Mouse (Mus musculus) limb, embryonic 13.5 days (tissue): ENCODE measurements around the gene Dcxr. TPM values are rescaled to one million over a fixed set of nuclear protein-coding genes. Genes with fewer than 3 reads are reported as not detected.
A peak's percentile ranks its signal among the peaks of the same experiment; 100 is the strongest.

ENCODE experiments used
- ATAC-seq: fragments of 200-750 bp; cut with Nextera tagmentation; 2 replicates; pipeline ENCODE4 v1.8.0; 2017; ENCODE audit warnings: low read depth, moderate number of reproducible peaks, moderate TSS enrichment; ENCODE audit not compliant: low FRiP score
- H3K27ac ChIP-seq: fragments of 300-500 bp; sonication (generic); 2 replicates; pipeline ENCODE4 v1.5.1; 2015; ENCODE audit warnings: inconsistent platforms, mild to moderate bottlenecking, moderate library complexity
- H3K27me3 ChIP-seq: fragments of 300-500 bp; sonication (generic); 2 replicates; pipeline ENCODE4 v1.6.1; 2015; ENCODE audit warnings: mild to moderate bottlenecking, inconsistent platforms
- H3K36me3 ChIP-seq: fragments of 300-500 bp; sonication (generic); 2 replicates; pipeline ENCODE4 v1.6.1; 2015; ENCODE audit warnings: inconsistent platforms, mild to moderate bottlenecking, moderate library complexity
- H3K4me1 ChIP-seq: fragments of 300-500 bp; sonication (generic); 2 replicates; pipeline ENCODE4 v1.6.1; 2015; ENCODE audit warnings: inconsistent platforms
- H3K4me2 ChIP-seq: fragments of 300-500 bp; sonication (generic); replicated peaks from 2 replicates; pipeline ENCODE4 v1.6.1; 2015; ENCODE audit warnings: inconsistent platforms, mild to moderate bottlenecking, moderate library complexity
- H3K4me3 ChIP-seq: fragments of 300-500 bp; sonication (generic); 2 replicates; pipeline ENCODE4 v1.5.1; 2015; ENCODE audit warnings: moderate library complexity, mild to moderate bottlenecking, inconsistent platforms
- H3K9ac ChIP-seq: fragments of 300-500 bp; sonication (generic); 2 replicates; pipeline ENCODE4 v1.6.1; 2015; ENCODE audit warnings: mild to moderate bottlenecking, inconsistent platforms
- H3K9me3 ChIP-seq: fragments of 300-500 bp; sonication (generic); 2 replicates; pipeline ENCODE4 v1.6.1; 2016; ENCODE audit warnings: inconsistent platforms
- WGBS: fragments of 180-500 bp; shearing (Covaris S2); methylation state at CpG from one replicate; pipeline ENCODE4 v1.1.7; 2015; 5-methylcytosine and 5-hydroxymethylcytosine counted together
- polyA plus RNA-seq: library from polyadenylated mRNA; unstranded; fragments of >200 nt; fragmentation: Nextera tagmentation; extraction: Ambion mirVana; gene quantifications from 2 replicates; pipeline ENCODE4 v1.2.1, GENCODE M21; 2015

Dcxr gene
- polyA plus RNA-seq, 1 experiment from 2014 or later = 15.6 TPM

GRCm38 (mm10) chr11:120697741-120698140, 29.3 kb downstream of the Dcxr start:
- Histone ChIP-seq H3K4me1 (peaks cover 28% of the 10 kb centered on the region), H3K27ac (no peak overlapping the region), H3K9me3 (no peaks in the 10 kb centered on the region), H3K4me3 (no peak overlapping the region), H3K27me3 (no peaks in the 10 kb centered on the region), H3K36me3 (peaks cover 77% of the 10 kb centered on the region), H3K9ac (peak overlapping the region; percentile 50; the same call in 1 of the 2 replicates), H3K4me2 (no peak overlapping the region)
- ATAC-seq = no peak
- WGBS = 38% methylated on average over 10 of the region's 10 CpGs

DNA sequence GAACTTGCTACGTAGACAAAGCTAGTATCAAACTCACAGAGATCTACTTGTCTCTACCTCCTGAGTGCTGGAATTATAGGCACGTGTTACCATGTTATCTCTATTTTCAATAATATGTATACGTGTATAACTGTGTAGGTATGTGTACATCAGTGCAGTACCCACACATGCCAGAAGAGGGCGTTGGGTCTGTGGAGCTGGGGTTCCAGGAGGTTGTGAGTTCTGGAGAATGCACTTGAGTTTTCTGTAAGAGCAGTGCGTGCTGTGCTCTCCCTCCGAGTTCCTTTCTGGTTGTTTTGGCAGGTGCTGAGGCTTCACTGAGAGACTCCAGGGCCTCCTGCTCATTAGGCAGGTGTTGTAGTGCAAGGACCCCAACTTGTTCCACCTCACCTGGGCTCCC, 30.5 kb downstream of the Dcxr start:
- Histone ChIP-seq H3K27ac (no peak overlapping the region), H3K4me3 (no peak overlapping the region), H3K36me3 (peaks cover 76% of the 10 kb centered on the region), H3K9ac (no peak overlapping the region), H3K4me1 (peaks cover 28% of the 10 kb centered on the region), H3K4me2 (no peak overlapping the region), H3K9me3 (no peaks in the 10 kb centered on the region), H3K27me3 (no peaks in the 10 kb centered on the region)
- ATAC-seq = no peak
- WGBS = 89% methylated on average over 6 of the region's 6 CpGs

- WGBS = 10% methylated on average over 12 of the region's 12 CpGs
- Histone ChIP-seq H3K36me3 (peaks cover 73% of the 10 kb centered on the region), H3K27me3 (no peaks in the 10 kb centered on the region), H3K9ac (peak overlapping the region; percentile 53), H3K4me2 (peak overlapping the region; percentile 14; the same call in 1 of the 2 replicates), H3K27ac (peak overlapping the region; percentile 63; the same call in 1 of the 2 replicates), H3K4me3 (no peak overlapping the region), H3K9me3 (no peaks in the 10 kb centered on the region), H3K4me1 (peaks cover 28% of the 10 kb centered on the region)
- peak; percentile 25; the same call in 1 of the 2 replicates for ATAC-seq
These were observed 31.4 kb downstream of the Dcxr start for GRCm38 (mm10) chr11:120695641-120696040.

DNA sequence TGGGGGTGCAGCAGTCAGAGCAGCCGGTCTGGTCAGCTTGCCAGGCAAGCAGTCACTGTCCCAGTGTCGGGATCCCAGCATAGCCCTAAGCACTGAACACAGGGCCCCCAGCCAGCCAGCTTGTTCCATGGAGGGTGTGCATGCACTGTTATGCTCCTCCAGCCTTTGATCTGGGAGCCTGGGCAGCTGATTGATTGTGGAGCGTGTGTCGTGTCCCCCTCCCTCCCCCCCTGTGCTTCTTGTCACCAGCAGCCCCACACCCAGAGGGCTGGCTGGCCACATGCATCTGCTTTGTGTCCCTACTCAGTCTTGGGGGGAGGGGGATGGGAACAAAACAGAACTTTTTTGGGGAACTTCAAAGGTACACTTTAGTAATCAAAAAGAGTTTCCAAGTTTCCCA, 31.9 kb downstream of the Dcxr start:
- Histone ChIP-seq H3K27me3 (no peaks in the 10 kb centered on the region), H3K4me2 (no peak overlapping the region), H3K36me3 (peaks cover 73% of the 10 kb centered on the region), H3K9ac (peak overlapping the region; percentile 26), H3K27ac (peak overlapping the region; percentile 63; the same call in 1 of the 2 replicates), H3K4me1 (peaks cover 28% of the 10 kb centered on the region), H3K9me3 (no peaks in the 10 kb centered on the region), H3K4me3 (no peak overlapping the region)
- peak; percentile 57 for ATAC-seq
- 8% methylated on average over 4 of the region's 4 CpGs for WGBS

- H3K9me3 ChIP-seq = no peaks in the 10 kb centered on the region
- no peaks in the 10 kb centered on the region for H3K27me3 ChIP-seq
- H3K36me3 ChIP-seq = peaks cover 71% of the 10 kb centered on the region
- no peak overlapping the region for H3K27ac ChIP-seq
- ATAC-seq = no peak
- H3K4me1 ChIP-seq = peaks cover 28% of the 10 kb centered on the region
- H3K4me2 ChIP-seq = no peak overlapping the region
- 87% methylated on average over 3 of the region's 3 CpGs for WGBS
- no peak overlapping the region for H3K4me3 ChIP-seq
- H3K9ac ChIP-seq = no peak overlapping the region
These were observed 33.6 kb downstream of the Dcxr start for GRCm38 (mm10) chr11:120693461-120693860.

GRCm38 (mm10) chr11:120692471-120693011, 34.5 kb downstream of the Dcxr start:
- Histone ChIP-seq H3K4me1 (peaks cover 21% of the 10 kb centered on the region), H3K36me3 (peaks cover 75% of the 10 kb centered on the region), H3K9ac (no peak overlapping the region), H3K4me3 (no peak overlapping the region), H3K9me3 (no peaks in the 10 kb centered on the region), H3K4me2 (no peak overlapping the region), H3K27ac (no peak overlapping the region), H3K27me3 (no peaks in the 10 kb centered on the region)
- 91% methylated on average over 4 of the region's 4 CpGs for WGBS
- ATAC-seq = no peak

- Histone ChIP-seq H3K9me3 (no peaks in the 10 kb centered on the region), H3K4me2 (no peak overlapping the region), H3K9ac (no peak overlapping the region; the same call in 1 of the 2 replicates), H3K27ac (no peak overlapping the region), H3K4me1 (0 out of 2 replicates have a peak, but pooled peaks cover under 1% of the 10 kb centered on the region), H3K27me3 (no peaks in the 10 kb centered on the region), H3K4me3 (no peak overlapping the region), H3K36me3 (peaks cover 86% of the 10 kb centered on the region)
- WGBS = 80% methylated on average over 3 of the region's 3 CpGs
- no peak for ATAC-seq
These were observed 37.7 kb downstream of the Dcxr start for GRCm38 (mm10) chr11:120689365-120689764.

- no peaks in the 10 kb centered on the region for H3K4me1 ChIP-seq
- no peak overlapping the region for H3K4me3 ChIP-seq
- H3K36me3 ChIP-seq = peaks cover 87% of the 10 kb centered on the region
- ATAC-seq = no peak
- WGBS = 77% methylated on average over 20 of the region's 20 CpGs
- H3K9ac ChIP-seq = no peak overlapping the region
- H3K9me3 ChIP-seq = no peaks in the 10 kb centered on the region
- no peaks in the 10 kb centered on the region for H3K27me3 ChIP-seq
- no peak overlapping the region; the same call in 1 of the 2 replicates for H3K4me2 ChIP-seq
- H3K27ac ChIP-seq = peak overlapping the region; percentile 83
These were observed 40.3 kb downstream of the Dcxr start for GRCm38 (mm10) chr11:120686650-120687272.

- H3K9me3 ChIP-seq = no peaks in the 10 kb centered on the region
- no peaks in the 10 kb centered on the region for H3K4me1 ChIP-seq
- H3K36me3 ChIP-seq = peaks cover 91% of the 10 kb centered on the region
- WGBS = 85% methylated on average over 2 of the region's 2 CpGs
- no peak overlapping the region for H3K9ac ChIP-seq
- H3K4me2 ChIP-seq = no peak overlapping the region
- no peak for ATAC-seq
- no peak overlapping the region for H3K4me3 ChIP-seq
- no peaks in the 10 kb centered on the region for H3K27me3 ChIP-seq
- H3K27ac ChIP-seq = no peak overlapping the region
These were observed 42.4 kb downstream of the Dcxr start for GRCm38 (mm10) chr11:120684660-120685059.

GRCm38 (mm10) chr11:120684086-120684485, 43.0 kb downstream of the Dcxr start:
- Histone ChIP-seq H3K9ac (no peak overlapping the region), H3K4me1 (no peaks in the 10 kb centered on the region), H3K27ac (no peak overlapping the region), H3K27me3 (no peaks in the 10 kb centered on the region), H3K36me3 (peaks cover 91% of the 10 kb centered on the region), H3K4me2 (no peak overlapping the region), H3K4me3 (no peak overlapping the region), H3K9me3 (no peaks in the 10 kb centered on the region)
- ATAC-seq = no peak
- 76% methylated on average over 2 of the region's 2 CpGs for WGBS

DNA sequence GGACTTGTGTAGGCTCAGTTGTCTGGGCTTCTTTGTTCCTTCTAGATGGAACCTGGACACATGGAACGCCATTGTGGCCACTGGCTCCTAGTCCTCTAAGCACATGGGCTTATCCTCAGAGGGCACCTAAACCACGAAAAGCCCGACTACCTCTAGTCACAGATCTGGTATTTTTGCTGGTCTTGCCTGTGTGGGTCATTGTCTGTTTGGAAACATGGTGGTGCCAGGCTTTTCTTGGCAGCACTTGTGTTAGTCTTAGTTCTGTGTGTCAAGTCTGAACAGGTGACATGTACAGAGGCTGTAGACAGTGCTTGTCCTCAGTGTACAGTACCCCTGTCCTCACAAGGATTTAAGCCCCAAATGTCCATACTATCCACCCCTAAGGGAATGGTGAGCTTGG, 43.5 kb downstream of the Dcxr start:
- 94% methylated on average over 3 of the region's 3 CpGs for WGBS
- H3K27me3 ChIP-seq = no peaks in the 10 kb centered on the region

GRCm38 (mm10) chr11:120682683-120683082, 44.4 kb downstream of the Dcxr start:
- no peaks in the 10 kb centered on the region for H3K27me3 ChIP-seq
- H3K36me3 ChIP-seq = peaks cover 91% of the 10 kb centered on the region
- ATAC-seq = no peak

More for the DNA sequence above, 43.5 kb downstream of the Dcxr start:
- ATAC-seq = no peak
- H3K9ac ChIP-seq = no peak overlapping the region
- no peak overlapping the region for H3K27ac ChIP-seq
- no peak overlapping the region for H3K4me3 ChIP-seq
- no peaks in the 10 kb centered on the region for H3K9me3 ChIP-seq
- no peaks in the 10 kb centered on the region for H3K4me1 ChIP-seq
- no peak overlapping the region for H3K4me2 ChIP-seq
- peaks cover 91% of the 10 kb centered on the region for H3K36me3 ChIP-seq

More at GRCm38 (mm10) chr11:120682683-120683082, 44.4 kb downstream of the Dcxr start:
- Histone ChIP-seq H3K4me2 (no peak overlapping the region), H3K4me1 (no peaks in the 10 kb centered on the region), H3K27ac (no peak overlapping the region), H3K9me3 (no peaks in the 10 kb centered on the region), H3K4me3 (no peak overlapping the region), H3K9ac (no peak overlapping the region)
- 86% methylated on average over 5 of the region's 5 CpGs for WGBS
